Mouse (Mus musculus) erythroblast, embryonic 14.5 days (primary cell): Measurements from ENCODE around the gene Tmed9.

ENCODE experiments used
- GATA1 ChIP-seq: IDR thresholded peaks from 2 replicates; pipeline ENCODE4 v1.6.1; 2012; ENCODE audit warnings: low read length, inconsistent platforms, mixed read lengths
- TAL1 ChIP-seq: IDR thresholded peaks from 3 replicates; pipeline ENCODE4 v1.6.1; 2012; ENCODE audit warnings: low read length, inconsistent platforms, mixed read lengths

- no peak for TF ChIP-seq TAL1
- no peak for TF ChIP-seq GATA1
These were observed 24.5 kb upstream of the Tmed9 start for GRCm38 (mm10) chr13:55549061-55549460.
